Mouse (Mus musculus): ENCODE measurements around the gene Oxnad1.

DNA sequence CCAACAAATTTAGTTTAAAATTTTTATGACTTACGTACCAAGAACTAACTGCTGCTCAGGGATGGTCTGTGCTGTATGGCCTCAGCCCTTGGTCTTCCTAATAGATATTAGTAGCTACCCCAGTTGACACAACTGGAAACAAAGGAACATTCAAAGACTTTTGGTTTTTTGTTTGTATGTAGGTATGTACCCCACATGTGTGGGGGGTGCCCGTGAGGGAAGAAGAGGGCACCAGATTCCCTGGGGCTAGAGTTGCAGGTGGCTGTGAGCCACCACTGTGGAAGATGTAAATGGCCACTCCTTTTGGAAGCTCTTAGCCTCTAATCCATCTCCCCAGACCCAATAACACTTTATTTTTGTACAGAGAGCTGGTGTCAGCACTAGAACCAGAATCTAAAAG lies 1.7 kb upstream of the Oxnad1 start:
- TF ChIP-seq POLR2A (IDR thresholded peaks at IDR 0.05; ENCODE audit: low read depth, low read length) (no peak), CTCF (IDR thresholded peaks at IDR 0.05; ENCODE audit: borderline replicate concordance, insufficient read depth, low read length) (no peak)
